Mouse (Mus musculus) bone marrow macrophage, adult 2 months (primary cell): ENCODE data around the gene Map3k21. TPM values are rescaled to one million over a fixed set of nuclear protein-coding genes. Genes with fewer than 3 reads are reported as not detected.
A peak's percentile ranks its signal among the peaks of the same experiment; 100 is the strongest.

Experiments used
- H3K27ac ChIP-seq: 2 replicates; pipeline ENCODE4 v1.5.1; 2012; ENCODE audit warnings: low read depth, low read length; ENCODE audit not compliant: insufficient read depth
- H3K4me1 ChIP-seq: 2 replicates; pipeline ENCODE4 v1.6.1; 2012; ENCODE audit warnings: low read length; ENCODE audit not compliant: control insufficient read depth, insufficient read depth
- H3K4me3 ChIP-seq: 2 replicates; pipeline ENCODE4 v1.5.1; 2012; ENCODE audit warnings: mild to moderate bottlenecking, low read length, moderate library complexity; ENCODE audit not compliant: insufficient read depth
- CTCF ChIP-seq: IDR thresholded peaks from 2 replicates; pipeline ENCODE4 v1.5.1; 2012; ENCODE audit warnings: low read depth, mild to moderate bottlenecking, low read length, moderate library complexity
- POLR2A ChIP-seq: IDR thresholded peaks from 2 replicates; pipeline ENCODE4 v1.6.1; 2012; ENCODE audit warnings: mild to moderate bottlenecking, low read depth, low read length, borderline replicate concordance
- polyA plus RNA-seq: library from polyadenylated mRNA; stranded (reverse); fragments of >200 nt; gene quantifications from 2 replicates; pipeline ENCODE4 v1.2.4, GENCODE M21; 2012; ENCODE audit not compliant: missing spikeins, insufficient read depth, insufficient read length

Map3k21 gene
- polyA plus RNA-seq, 1 experiment: not detected

DNA sequence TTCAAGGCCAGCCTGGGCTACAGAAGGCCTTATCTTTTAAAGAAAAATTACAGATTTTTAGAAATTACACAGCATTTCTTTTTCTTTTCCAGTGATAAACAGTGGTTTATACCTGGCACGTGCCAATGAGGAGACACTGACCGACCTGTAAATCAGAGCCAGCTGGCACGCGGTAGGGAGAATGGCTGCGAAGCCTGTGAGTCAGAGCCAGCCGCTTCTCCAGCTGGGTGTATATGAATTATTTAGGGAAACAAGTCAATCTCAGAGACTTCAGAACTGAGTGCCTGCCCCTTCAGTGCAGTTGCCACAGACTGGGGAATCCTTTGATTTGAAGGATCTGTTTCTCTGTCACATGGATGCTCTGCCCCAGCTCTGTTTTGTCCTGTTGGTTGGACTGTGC lies 21.6 kb downstream of the Map3k21 start:
- no peak overlapping the region for H3K4me3 ChIP-seq
- H3K4me1 ChIP-seq: no peaks in the 10 kb centered on the region
- TF ChIP-seq CTCF: no peak
- no peak for TF ChIP-seq POLR2A
- no peak overlapping the region for H3K27ac ChIP-seq

DNA sequence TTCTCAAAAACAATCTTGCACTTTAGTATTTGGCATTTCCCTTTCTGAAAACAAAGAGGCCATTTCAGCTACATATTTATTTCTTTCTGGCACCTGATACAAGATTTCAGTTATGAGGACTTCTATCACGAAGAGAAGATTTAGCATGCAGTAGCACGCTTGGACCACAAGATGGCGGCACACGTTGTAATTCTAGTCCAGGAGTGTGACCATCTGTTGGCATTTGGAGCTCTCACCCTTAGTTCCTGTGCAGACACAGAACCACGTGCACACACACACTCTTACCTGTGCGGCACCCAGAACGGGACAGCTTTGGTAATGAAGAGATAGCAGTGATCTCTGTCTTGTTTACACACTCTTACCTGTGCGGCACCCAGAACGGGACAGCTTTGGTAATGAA lies 25.4 kb downstream of the Map3k21 start:
- Histone ChIP-seq H3K27ac (no peak overlapping the region), H3K4me3 (no peak overlapping the region), H3K4me1 (no peaks in the 10 kb centered on the region)
- TF ChIP-seq POLR2A (no peak), CTCF (no peak)

DNA sequence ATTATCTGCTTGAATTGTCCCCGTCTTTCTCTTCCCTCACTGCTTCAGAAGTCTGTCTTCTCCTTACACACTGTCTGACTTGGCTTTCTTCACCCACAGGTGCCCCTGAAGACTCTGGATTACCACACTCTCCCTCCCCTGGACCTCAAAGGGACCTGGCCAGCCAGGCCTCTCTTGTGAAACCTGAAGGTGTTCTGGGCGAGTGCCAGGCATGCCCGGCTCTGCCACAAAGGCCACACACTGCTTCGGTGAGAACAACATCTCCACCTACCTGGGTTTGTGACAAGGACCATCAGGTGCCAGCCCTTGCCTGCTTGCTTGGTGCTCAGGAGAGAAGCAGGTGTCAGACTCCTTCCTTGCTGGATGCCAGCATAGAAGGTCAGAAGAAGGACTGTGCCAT lies 34.3 kb downstream of the Map3k21 start:
- H3K27ac ChIP-seq: no peak overlapping the region
- H3K4me1 ChIP-seq: peaks cover 8% of the 10 kb centered on the region
- H3K4me3 ChIP-seq: no peak overlapping the region
- TF ChIP-seq POLR2A (no peak), CTCF (no peak)

DNA sequence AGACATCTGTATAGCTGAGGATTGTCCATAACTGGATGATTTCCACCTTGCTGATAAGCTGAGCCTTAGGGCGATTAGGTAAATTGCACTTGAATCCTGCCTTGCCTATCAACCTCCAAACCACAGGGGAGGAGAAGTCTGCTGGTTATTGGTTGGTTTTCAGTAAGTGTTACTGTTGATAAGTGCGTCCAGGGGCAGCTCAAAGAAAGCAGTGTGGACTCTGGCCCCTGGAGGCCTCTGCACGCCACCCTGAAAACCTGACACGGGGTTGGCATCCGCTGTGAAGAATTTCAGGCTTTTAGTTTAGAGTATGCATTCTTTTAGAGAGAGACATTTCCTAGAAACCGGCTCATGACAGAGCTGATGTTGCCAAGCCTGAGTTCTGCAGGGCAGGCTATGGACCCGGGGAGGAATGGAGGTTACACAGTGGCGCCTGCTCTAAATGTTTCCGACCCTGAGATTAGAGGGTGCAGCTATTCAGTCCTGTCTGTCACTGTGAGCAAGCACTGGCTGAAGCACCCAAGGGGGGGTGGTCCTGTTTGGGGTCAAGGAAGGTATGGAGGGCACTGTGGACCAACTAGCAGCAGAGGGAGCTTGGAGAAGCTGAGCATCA lies 38.6 kb downstream of the Map3k21 start:
- Histone ChIP-seq H3K4me1 (peaks cover 8% of the 10 kb centered on the region), H3K27ac (no peak overlapping the region), H3K4me3 (no peak overlapping the region)
- TF ChIP-seq POLR2A (no peak), CTCF (no peak)

DNA sequence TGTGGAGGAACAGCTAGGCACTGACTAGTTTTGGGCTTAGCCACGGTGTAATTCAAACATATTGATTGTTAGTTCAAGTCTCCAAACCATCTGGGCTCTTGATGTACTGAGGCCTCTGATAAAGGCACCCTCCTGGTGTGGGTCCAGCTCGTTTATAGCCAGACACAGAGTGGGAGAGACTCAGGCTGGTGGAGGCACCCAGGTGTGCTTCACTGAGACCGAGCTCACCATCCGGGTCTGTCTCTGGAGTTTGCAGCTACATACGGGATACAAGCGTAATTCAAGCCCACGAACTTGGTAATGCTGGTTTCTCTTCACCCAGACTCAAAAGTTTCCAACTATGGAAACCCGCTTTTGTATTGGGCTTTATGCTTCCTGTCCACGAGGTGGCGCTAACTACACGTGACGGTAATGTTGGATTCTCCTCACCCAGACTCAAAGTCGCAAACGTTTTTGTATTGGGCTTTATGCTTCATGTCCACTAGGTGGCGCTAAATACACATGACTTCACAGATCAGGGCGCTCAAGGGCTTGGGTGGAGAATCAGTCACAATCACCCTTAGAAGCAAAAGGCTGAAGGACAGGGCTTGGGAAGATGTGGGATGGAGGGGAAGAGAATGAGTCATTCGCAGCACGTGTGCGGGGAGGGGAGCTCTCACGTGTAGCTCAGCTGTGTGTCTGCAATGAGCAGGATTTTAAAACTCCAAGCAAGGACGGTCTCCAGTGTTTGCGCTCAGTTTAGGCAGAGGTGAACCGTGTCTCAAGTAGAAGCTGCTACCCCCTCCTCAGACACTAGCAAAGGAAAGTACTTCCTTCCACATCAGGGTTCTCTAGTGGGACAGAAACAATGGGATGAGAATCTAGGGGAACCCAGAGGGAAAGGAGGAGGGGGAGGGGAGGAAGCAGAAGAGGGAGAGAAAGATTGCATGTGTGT lies 40.0 kb downstream of the Map3k21 start:
- H3K4me1 ChIP-seq: peaks cover 8% of the 10 kb centered on the region
- TF ChIP-seq POLR2A (no peak), CTCF (peak; percentile 62)
- no peak overlapping the region for H3K27ac ChIP-seq
- no peak overlapping the region for H3K4me3 ChIP-seq

DNA sequence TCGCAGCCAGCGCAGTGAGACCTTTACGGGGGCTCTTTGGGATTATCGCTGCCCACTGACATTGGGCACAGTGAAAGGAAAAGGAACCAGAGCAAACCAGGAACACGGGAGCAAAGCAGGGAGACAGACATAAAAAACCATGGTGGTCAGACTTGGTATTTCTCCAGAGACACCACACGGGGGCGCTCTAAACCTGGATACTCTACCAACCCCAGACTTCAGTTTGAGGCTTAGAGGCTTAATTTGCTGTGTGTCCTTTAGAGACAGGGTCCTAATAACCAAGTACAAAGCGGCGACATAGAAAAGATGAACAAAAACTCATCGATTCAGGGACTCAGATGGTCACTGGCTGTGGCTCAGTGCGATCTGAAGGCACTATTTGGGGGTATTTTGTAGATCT lies 45.4 kb downstream of the Map3k21 start:
- H3K4me3 ChIP-seq: no peak overlapping the region
- no peak overlapping the region for H3K27ac ChIP-seq
- TF ChIP-seq POLR2A: no peak
- TF ChIP-seq CTCF: peak; percentile 40; the same call in 1 of the 2 replicates
- H3K4me1 ChIP-seq: no peaks in the 10 kb centered on the region

DNA sequence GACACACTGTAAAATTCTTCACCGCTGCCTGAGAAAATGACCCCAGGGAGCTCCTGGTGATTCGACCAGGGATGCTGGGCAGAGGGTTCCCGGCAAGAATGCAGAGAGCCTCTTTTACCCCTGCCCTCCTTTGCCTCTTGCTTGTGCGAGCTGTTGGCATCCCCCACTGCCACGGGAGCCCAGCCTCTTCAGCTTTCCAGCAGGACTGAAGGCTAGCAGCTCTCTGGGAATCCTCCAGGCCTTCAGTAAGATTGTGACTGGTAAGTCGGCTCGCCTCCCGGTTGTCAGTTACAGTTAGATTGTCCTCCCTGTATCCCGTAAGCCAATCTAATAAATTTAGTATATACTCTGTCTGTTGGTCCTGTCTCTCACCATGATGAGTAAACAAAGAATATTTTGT lies 46.5 kb downstream of the Map3k21 start:
- H3K4me3 ChIP-seq: no peak overlapping the region
- no peaks in the 10 kb centered on the region for H3K4me1 ChIP-seq
- no peak overlapping the region for H3K27ac ChIP-seq
- TF ChIP-seq POLR2A (no peak), CTCF (no peak)

DNA sequence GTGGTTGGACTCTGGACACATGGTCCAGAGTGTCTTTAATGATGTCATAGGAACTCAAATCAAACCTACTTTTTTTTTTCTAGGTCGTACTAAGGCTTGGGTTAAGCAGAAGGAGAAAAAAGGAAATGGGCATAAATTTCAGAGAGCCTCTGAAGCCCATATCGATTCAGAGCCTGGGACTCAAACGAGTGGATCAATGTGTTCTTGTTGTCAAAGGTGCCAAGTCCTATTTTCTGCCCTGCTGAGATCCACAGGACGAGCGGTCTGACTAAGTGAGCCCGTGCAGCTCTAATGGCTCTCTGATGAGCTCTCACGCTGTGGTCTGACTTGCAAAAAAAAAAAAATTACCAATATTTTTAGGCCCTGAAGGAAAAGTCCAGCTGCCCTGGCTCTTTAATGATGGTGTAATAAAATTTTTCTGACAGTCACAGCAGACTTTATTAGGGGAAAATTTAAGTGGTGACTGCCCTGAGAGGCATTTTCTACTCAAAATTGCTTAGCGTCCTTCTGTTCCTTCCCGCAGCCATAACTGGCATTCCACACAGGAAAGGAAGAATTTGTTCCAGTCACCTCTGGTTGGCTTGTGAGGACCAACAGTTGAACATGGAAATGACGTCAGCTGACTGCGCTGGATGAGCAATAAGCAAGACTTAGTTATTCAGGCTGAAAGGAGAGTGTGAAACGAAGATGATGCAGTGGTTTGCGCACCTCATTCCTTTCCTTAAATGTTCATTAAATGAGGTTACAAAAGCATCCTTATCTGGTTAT lies 47.2 kb downstream of the Map3k21 start:
- no peak overlapping the region for H3K4me3 ChIP-seq
- no peaks in the 10 kb centered on the region for H3K4me1 ChIP-seq
- no peak overlapping the region for H3K27ac ChIP-seq
- TF ChIP-seq CTCF: no peak
- no peak for TF ChIP-seq POLR2A

DNA sequence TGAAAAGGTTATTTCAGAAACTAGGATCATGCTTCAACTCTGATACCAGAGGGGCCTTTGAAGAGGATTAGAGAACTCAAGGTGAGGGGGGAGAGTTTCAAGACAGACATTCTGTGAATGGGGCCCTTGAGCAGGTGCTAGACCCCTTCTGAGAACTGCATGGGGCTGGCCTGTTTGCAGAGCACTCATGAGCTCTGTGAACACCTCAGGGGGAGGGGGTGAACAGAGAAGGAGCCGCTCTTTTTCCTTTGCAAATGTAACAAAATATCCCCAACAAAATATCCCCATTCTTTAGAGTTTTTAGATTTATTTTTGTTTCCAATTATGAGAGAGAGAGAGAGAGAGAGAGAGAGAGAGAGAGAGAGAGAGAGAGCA lies 47.7 kb downstream of the Map3k21 start:
- no peak overlapping the region for H3K4me3 ChIP-seq
- H3K27ac ChIP-seq: no peak overlapping the region
- TF ChIP-seq CTCF (no peak), POLR2A (no peak)
- H3K4me1 ChIP-seq: no peaks in the 10 kb centered on the region
